Mouse (Mus musculus): ENCODE data around the gene Cnot8.

DNA sequence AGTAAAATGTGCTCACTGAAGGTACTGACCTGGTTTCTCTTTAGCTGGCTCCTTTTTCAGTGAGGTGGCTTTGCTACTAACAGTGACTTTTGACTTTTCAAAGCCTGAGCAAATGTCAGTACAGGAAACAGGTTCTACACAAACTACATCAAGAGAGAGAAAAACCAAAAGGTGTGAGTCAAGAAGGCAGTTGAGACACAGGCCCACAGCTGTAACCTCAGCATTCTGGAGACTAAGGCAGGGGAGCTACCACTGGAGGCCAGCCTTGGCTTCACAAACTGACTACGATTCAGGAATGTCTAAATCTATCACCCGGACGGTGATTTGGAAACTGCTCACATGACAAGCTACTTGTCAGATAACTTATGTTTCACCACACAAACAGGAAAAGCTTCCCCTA, 35.5 kb downstream of the Cnot8 start:
- TF ChIP-seq GATA1 (IDR thresholded peaks at IDR 0.05; ENCODE audit: low read length) = no peak
- no peak for TF ChIP-seq TAL1 (IDR thresholded peaks at IDR 0.05; ENCODE audit: low read length)

Data from erythroblast, embryonic 14.5 days (primary cell).